Mouse (Mus musculus): Measurements from ENCODE around the gene Slc25a3. TPM values are rescaled to one million over a fixed set of nuclear protein-coding genes. Genes with fewer than 3 reads are reported as not detected.

Gene Slc25a3
- total RNA-seq, 2 experiments from 2014 or later = 501 to 539 TPM

DNA sequence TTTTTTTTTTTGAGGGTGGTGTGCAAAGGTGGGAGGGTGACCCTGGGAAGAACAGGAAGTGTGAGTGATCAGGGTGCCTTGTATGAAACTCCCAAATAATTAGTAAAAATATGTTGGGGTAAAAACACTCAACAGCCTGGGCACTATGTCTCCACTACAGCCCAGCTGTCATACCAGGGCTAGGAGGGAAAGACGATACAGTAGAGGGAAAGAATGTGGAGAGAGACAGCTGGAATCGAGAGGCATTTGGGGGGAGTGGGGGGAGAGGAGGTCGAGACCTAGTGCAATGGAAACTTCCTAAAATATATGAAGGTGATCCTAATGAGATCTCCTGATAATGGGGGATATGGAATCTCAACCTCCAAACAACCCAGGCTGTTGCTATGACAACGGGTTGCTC lies 14.0 kb downstream of the Slc25a3 start:
- no peak for DNase-seq (ENCODE audit: extremely low spot score in 1 of 2, low spot score in 2 of 2)
- TF ChIP-seq CTCF (IDR thresholded peaks at IDR 0.05) = no peak
- no peak overlapping the region for H3K27ac ChIP-seq
- H3K4me3 ChIP-seq = no peak overlapping the region
- intact Hi-C loops (cut with DNase I) = no loop called here

DNA sequence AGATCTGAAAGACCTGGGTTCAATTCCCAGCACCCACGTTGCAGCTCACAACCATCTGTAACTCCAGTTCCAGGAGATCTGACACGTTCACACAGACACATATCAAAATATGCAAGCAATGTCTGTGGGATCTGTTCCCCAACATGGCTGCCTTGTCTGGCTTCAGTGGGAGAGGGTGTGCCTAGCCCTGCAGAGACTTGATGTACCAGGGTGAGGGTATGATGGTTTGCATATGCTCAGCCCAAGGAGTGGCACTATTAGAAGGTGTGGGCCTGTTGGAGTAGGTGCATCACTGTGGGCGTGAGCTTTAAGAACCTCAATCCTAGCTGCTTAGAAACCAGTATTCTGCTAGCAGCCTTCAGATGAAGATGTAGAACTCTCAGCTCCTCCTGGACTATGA lies 17.9 kb downstream of the Slc25a3 start:
- no peak for TF ChIP-seq CTCF (IDR thresholded peaks at IDR 0.05)
- DNase-seq (ENCODE audit: extremely low spot score in 1 of 2, low spot score in 2 of 2) = no peak
- intact Hi-C loops (cut with DNase I) = no loop called here
- H3K27ac ChIP-seq = no peak overlapping the region
- H3K4me3 ChIP-seq = no peak overlapping the region

DNA sequence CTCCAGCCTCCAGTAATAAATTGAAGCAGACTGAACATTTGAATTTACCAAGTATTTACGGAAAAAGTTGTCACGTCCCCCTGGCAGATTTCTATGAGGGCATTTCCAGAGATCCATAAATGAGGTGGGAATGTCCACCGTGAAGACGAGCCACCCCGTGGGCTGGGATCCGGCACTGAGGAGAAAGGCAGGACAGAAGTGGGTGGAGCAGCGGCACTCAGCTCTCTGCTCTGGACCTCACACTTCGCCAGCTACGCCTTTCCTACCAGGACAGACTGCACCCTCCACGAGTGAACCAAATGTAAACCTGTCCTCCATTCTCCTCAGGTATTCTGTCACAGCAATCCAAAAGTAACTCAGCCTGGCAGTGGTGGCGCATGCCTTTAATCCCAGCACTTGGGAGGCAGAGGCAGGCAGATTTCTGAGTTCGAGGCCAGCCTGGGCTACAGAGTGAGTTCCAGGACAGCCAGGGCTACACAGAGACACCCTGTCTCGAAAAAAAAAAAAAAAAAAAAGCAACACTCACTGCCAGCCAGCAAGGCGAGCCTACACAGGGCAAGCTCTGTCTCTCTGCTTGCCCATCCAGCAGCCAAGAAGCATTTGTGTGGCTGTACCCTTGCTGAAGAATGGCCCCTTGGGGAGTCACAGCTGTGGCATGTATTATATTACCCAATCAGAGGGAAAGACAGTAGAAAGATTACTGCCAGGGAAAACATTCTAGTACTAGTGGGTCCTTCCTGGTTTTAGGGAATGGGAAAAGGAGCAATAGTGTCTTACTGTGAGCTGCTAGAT lies 20.9 kb downstream of the Slc25a3 start:
- no peak for TF ChIP-seq CTCF (IDR thresholded peaks at IDR 0.05)
- no peak overlapping the region for H3K27ac ChIP-seq
- DNase-seq (ENCODE audit: extremely low spot score in 1 of 2, low spot score in 2 of 2) = no peak
- intact Hi-C loops (cut with DNase I) = no loop called here
- H3K4me3 ChIP-seq = no peak overlapping the region

DNA sequence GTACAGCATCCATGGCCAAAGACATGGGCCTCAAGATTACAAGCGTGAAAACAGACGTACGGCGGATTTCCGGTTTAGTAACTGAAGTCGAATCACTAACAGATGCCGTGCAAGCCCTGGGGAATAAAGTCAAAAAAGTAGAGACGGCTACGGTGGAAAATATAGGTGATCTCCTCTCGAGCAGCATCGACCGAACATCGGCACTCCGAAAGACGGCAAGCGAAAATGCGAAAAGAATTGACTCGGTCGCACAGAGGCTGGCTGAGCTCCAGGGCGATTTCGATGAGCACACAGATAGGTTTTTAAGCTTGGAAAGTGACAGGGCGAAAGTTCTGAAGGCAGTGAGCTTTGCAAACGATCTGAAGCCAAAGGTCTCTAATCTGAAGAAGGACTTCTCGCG lies 21.9 kb downstream of the Slc25a3 start:
- Histone ChIP-seq H3K4me3 (no peak overlapping the region), H3K27ac (no peak overlapping the region)
- intact Hi-C loops (cut with DNase I) = no loop called here
- no peak for TF ChIP-seq CTCF (IDR thresholded peaks at IDR 0.05)
- no peak for DNase-seq (ENCODE audit: extremely low spot score in 1 of 2, low spot score in 2 of 2)

DNA sequence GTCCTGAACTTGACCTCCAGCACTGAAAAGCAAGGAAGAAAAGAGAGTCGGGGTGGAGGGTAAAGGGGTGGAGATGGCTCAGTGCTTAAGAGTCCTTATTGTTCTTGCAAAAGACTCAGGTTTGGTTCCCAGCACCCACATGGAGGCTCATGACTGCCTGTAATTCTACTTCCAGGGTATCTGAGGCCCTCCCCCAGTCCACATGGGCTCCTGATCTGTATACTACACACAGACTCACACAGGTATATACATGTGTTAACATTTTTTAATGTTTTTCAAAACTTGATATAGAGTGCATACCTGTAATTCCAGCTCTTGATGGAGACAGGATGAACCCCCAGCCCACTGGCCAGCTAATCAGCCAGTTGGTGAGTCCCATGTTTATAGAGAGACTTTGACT lies 23.8 kb downstream of the Slc25a3 start:
- TF ChIP-seq CTCF (IDR thresholded peaks at IDR 0.05) = no peak
- intact Hi-C loops (cut with DNase I) = no loop called here
- DNase-seq (ENCODE audit: extremely low spot score in 1 of 2, low spot score in 2 of 2) = no peak
- Histone ChIP-seq H3K27ac (no peak overlapping the region), H3K4me3 (no peak overlapping the region)

DNA sequence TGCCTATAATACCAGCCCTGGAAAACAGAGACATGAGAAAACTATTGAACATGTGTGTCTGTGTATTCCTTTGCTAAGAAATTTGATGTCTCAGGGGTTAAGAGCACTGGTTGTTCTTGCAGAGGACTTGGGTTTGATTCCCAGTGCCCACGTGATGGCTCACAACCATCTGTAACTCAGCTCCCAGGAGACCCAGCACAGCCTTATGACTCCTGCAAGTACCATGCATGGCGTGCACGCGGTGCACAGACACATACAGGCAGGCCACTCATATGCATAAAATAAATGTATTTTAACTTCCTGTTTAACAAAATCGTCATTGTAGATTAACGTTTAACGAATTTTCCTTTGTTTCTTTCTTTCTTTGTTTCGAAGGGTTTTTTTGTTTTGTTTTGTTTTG lies 25.8 kb downstream of the Slc25a3 start:
- H3K27ac ChIP-seq = no peak overlapping the region
- no peak for DNase-seq (ENCODE audit: extremely low spot score in 1 of 2, low spot score in 2 of 2)
- intact Hi-C loops (cut with DNase I) = no loop called here
- TF ChIP-seq CTCF (IDR thresholded peaks at IDR 0.05) = no peak
- H3K4me3 ChIP-seq = no peak overlapping the region

DNA sequence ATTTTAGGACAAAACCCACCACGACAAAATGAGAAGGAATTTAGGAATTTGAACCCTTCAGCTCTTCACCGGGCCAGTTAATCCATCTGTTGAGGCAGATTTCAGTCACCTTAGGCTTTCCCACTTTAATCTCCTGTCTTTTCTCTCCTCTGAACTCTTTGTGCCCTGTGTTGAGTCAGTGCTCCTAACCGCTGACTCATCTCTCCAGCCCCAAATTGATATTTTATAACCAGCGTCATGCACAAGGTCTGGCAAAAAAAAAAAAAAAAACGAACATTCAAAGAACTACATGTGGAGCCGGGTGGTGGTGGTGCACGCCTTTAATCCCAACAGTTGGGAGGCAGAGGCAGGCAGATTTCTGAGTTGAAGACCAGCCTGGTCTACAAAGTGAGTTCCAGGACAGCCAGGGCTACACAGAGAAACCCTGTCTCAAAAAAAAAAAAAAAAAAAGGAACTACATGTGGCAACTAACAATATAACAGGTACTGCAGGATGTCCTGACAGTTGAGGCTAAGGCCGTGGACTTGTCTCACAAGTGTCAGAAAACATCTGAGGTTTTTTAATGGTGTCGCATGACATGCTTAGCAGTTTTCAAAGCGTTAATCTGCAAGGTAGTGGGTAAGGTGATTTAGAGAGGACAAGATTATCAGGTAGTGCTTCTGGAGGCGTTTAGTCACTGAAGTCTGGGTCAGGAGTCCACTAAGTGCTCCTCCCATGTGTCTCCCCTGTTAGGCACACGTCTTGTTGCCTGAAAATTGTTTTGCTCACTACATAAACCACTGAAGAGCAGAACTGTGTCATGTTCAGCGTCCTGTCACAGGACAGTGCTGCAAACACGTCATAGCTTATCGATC lies 29.4 kb downstream of the Slc25a3 start:
- TF ChIP-seq CTCF (IDR thresholded peaks at IDR 0.05) = no peak
- intact Hi-C loops (cut with DNase I) = no loop called here

DNA sequence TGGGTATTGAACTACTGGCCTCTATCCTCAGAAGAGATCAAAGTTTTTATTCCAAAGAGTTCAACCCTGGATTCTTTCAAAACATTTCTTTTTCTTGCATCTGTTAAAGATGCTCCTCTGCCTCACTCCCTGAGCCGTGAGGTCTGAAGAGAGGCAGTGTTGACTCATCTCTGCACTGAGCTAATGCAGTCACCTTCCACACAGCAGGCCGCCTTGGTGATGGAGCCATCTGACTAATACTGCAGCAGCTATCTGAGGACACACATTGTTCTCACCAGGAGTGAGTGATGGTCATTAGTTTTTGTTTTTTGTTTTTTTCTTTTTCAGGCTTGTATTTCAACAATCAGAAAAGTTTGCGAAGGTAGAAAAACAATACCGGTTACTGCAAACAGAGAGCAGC lies 31.0 kb downstream of the Slc25a3 start:
- H3K4me3 ChIP-seq = no peak overlapping the region
- intact Hi-C loops (cut with DNase I) = no loop called here
- H3K27ac ChIP-seq = no peak overlapping the region
- TF ChIP-seq CTCF (IDR thresholded peaks at IDR 0.05) = no peak
- no peak for DNase-seq (ENCODE audit: extremely low spot score in 1 of 2, low spot score in 2 of 2)

More for the DNA sequence above, 29.4 kb downstream of the Slc25a3 start:
- no peak for DNase-seq (ENCODE audit: extremely low spot score in 1 of 2, low spot score in 2 of 2)
- no peak overlapping the region for H3K27ac ChIP-seq
- no peak overlapping the region for H3K4me3 ChIP-seq

DNA sequence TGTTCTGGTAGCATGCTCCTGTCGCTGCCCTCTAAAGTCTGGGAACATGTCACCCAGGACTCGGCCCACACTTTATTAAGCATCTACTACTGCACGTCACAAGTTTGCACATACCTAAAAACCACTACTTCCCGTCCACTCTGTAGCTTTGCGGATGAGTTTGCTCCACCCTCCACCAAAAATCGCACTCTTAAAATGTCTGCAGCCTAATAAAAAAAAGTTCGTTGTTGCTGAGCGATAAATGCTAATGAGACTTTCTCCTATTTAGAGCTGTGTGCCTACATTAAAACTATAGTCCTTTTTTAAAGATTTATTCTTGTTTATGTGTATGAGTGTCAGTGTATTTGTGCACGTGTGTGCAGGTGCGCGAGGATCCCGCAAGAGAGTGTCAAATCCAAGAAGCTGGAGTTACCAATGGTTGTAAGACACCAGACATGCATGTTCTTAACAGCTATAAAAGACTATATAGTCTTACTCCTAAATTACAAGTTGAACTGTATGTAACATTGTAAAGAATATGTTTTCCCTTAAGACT lies 40.4 kb downstream of the Slc25a3 start:
- DNase-seq (ENCODE audit: extremely low spot score in 1 of 2, low spot score in 2 of 2) = no peak
- peak overlapping the region; percentile 6; the same call in 1 of the 2 replicates for H3K27ac ChIP-seq
- intact Hi-C loops (cut with DNase I) = loop anchor here (5.0 kb wide), 1 partner anchor 39 kb away; the partner anchor contains the start of gene Slc25a3
- peak overlapping the region; percentile 88 for H3K4me3 ChIP-seq
- no peak for TF ChIP-seq CTCF (IDR thresholded peaks at IDR 0.05)

DNA sequence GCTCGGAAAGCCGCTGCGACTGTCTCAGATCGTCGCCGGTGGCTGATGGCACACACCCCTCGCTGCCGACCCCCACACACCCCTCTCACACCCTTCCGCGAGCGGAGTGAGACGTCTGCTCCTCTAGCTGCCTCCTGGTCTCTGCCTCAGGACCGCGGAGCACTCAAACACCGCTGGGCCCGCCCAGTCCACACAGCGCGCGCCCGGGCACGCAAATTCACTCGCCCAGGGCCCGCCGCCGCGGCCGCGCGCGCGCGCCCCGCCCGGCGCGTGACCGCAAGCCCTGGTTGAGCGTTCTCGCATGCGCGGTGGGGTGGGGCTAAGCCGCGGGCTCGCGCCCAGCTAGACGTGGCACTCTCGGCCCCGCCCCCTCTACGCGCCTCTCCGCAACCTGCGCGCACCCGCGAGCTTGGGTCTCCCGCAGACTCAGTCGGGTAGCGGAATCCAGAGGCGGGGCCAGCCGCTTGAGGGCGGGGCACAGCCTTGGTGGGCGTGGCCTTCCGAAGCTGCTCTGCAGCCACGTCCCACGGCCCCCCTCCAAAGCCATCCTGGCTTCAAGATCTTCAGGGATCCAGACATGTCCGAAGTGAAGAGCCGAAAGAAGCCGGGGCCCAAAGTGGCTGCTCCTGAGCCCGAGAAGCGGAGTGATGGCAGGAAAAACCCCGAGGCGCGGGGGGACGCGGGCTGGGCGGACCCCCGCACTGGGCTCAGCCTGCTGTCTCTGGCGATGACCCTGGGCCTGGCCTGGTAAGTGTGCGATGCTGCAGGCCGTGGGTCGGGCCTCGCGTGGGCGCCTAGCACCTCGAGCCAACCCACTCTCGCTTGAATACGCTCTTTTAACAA lies 41.1 kb downstream of the Slc25a3 start, which contains the start of the genes Apaf1 and Ikbip:
TSS of gene Apaf1 (minus strand) at position 221 of the 843 bp plus-strand sequence.
TSS of gene Ikbip (plus strand) at position 391 of the 843 bp plus-strand sequence.
- DNase-seq (ENCODE audit: extremely low spot score in 1 of 2, low spot score in 2 of 2) = peak; percentile 100
- intact Hi-C loops (cut with DNase I) = loop anchor here (5.0 kb wide), 1 partner anchor 40 kb away; the partner anchor contains the start of gene Slc25a3
- peak within 1 kb of the TSS; percentile 95 for H3K4me3 ChIP-seq
- H3K27ac ChIP-seq = peak within 1 kb of the TSS; percentile 59
- TF ChIP-seq CTCF (IDR thresholded peaks at IDR 0.05) = no peak

DNA sequence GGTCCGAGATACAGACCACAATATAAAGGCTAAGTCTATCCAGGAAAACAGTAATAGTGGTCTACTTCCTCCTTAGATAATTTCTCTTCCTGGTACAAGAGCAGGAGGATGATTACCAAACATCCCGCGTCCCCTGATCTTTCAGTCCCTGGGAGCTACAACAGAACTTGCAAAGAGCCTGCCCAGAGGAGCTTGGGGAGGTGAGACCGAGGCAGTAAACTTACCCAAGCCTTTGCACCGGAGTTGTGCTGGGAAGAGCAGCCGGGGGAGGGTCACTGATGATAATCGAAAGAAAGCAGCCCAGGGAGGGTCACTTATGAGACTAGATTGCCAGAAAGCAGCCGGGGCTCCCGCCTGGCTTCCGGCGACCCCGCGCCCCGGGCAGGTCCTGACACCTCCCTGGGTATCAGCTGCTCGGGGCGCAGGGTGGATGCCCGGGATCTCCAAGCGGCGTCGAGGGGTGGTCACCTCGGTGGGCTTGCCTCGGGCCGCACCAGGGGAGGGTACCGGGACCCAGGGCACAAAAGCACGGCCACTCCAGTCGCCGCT lies 41.8 kb downstream of the Slc25a3 start:
- Histone ChIP-seq H3K4me3 (peak overlapping the region; percentile 95), H3K27ac (peak overlapping the region; percentile 59)
- DNase-seq (ENCODE audit: extremely low spot score in 1 of 2, low spot score in 2 of 2) = no peak
- TF ChIP-seq CTCF (IDR thresholded peaks at IDR 0.05) = no peak
- intact Hi-C loops (cut with DNase I) = loop anchor here (5.0 kb wide), 1 partner anchor 40 kb away; the partner anchor contains the start of gene Slc25a3
